Mouse (Mus musculus) CH12.LX (cell line): ENCODE measurements around the gene Oprm1. TPM values are rescaled to one million over a fixed set of nuclear protein-coding genes. Genes with fewer than 3 reads are reported as not detected.

Source experiments
- DNase-seq: peaks from one replicate; pipeline ENCODE4 v3.0.0-alpha.2; 2013; ENCODE audit errors: extremely low read depth
- H3K27ac ChIP-seq: 2 replicates; pipeline ENCODE4 v1.5.1; 2012; ENCODE audit warnings: low read depth, mild to moderate bottlenecking, control low read depth, moderate library complexity; ENCODE audit not compliant: insufficient read depth
- H3K27me3 ChIP-seq: replicated peaks from 2 replicates; pipeline ENCODE3; 2012; ENCODE audit warnings: inconsistent platforms
- H3K36me3 ChIP-seq, 2 experiments: replicated peaks in 1 of 2; 2 replicates each; pipeline versions ENCODE3 to v1.6.1; 2012; ENCODE audit warnings: inconsistent platforms in 1 of 2, low read length in 1 of 2, mild to moderate bottlenecking in 1 of 2, mixed read lengths in 1 of 2, moderate library complexity in 1 of 2; ENCODE audit not compliant: control insufficient read depth in 1 of 2, insufficient read depth in 1 of 2
- H3K4me1 ChIP-seq, 2 experiments: 2 replicates each; pipeline ENCODE4 v1.6.1; 2012; ENCODE audit warnings: inconsistent platforms in 1 of 2, moderate library complexity in 1 of 2; ENCODE audit not compliant: insufficient read depth in 2 of 2, control insufficient read depth in 1 of 2
- H3K4me2 ChIP-seq: 2 replicates; pipeline ENCODE4 v1.6.1; 2012; ENCODE audit warnings: low read depth, mild to moderate bottlenecking, control low read depth; ENCODE audit not compliant: poor library complexity, insufficient read depth, severe bottlenecking
- H3K4me3 ChIP-seq, 3 experiments: fragments of 150-350 bp in 1 of 3; sonication (generic) in 1 of 3; replicated peaks in 1 of 3; 2 replicates each; pipeline versions ENCODE3 to v1.5.1; 2011 to 2012; ENCODE audit warnings: low read depth in 2 of 3, low read length in 2 of 3, mild to moderate bottlenecking in 2 of 3, moderate library complexity in 2 of 3, control low read depth in 1 of 3, improper control_type of control experiment in 1 of 3, inconsistent platforms in 1 of 3, mixed read lengths in 1 of 3; ENCODE audit not compliant: poor library complexity in 1 of 3
- H3K79me2 ChIP-seq: replicated peaks from 2 replicates; pipeline ENCODE4 v1.6.1; 2012; ENCODE audit warnings: mild to moderate bottlenecking, moderate library complexity; ENCODE audit not compliant: control insufficient read depth, poor library complexity, insufficient read depth, severe bottlenecking; ENCODE audit errors: extremely low read depth
- H3K9ac ChIP-seq: 2 replicates; pipeline ENCODE4 v1.6.1; 2012; ENCODE audit warnings: low read depth, mild to moderate bottlenecking, control low read depth, moderate library complexity; ENCODE audit not compliant: insufficient read depth
- H3K9me3 ChIP-seq: replicated peaks from 2 replicates; pipeline ENCODE3; 2012; ENCODE audit warnings: low read length, inconsistent platforms, mixed read lengths
- BHLHE40 ChIP-seq: IDR thresholded peaks from 2 replicates; pipeline ENCODE4 v1.6.1; 2011; ENCODE audit warnings: mild to moderate bottlenecking, low read depth, low read length, improper control_type of control experiment
- CHD2 ChIP-seq: IDR thresholded peaks from 2 replicates; pipeline ENCODE4 v1.6.1; 2011; ENCODE audit warnings: low read length, improper control_type of control experiment
- E2F4 ChIP-seq: IDR thresholded peaks from 2 replicates; pipeline ENCODE4 v1.6.1; 2011; ENCODE audit warnings: low read depth, low read length, improper control_type of control experiment; ENCODE audit not compliant: insufficient replicate concordance
- ELF1 ChIP-seq: IDR thresholded peaks from 2 replicates; pipeline ENCODE4 v1.6.1; 2014; ENCODE audit warnings: low read depth, mild to moderate bottlenecking, inconsistent platforms, low read length, improper control_type of control experiment
- EP300 ChIP-seq: IDR thresholded peaks from 2 replicates; pipeline ENCODE4 v1.6.1; 2011; ENCODE audit warnings: low read length, improper control_type of control experiment
- ETS1 ChIP-seq: conservative IDR thresholded peaks from 2 replicates; pipeline ENCODE4 v1.6.1; 2012; ENCODE audit warnings: low read depth, mild to moderate bottlenecking, inconsistent platforms, low read length, improper control_type of control experiment, moderate library complexity
- IRF4 ChIP-seq: IDR thresholded peaks from 2 replicates; pipeline ENCODE4 v1.6.1; 2014; ENCODE audit warnings: low read depth, mild to moderate bottlenecking, inconsistent platforms, low read length, improper control_type of control experiment
- MAX ChIP-seq: IDR thresholded peaks from 2 replicates; pipeline ENCODE4 v1.6.1; 2011; ENCODE audit warnings: low read length, improper control_type of control experiment
- MEF2A ChIP-seq: IDR thresholded peaks from 2 replicates; pipeline ENCODE4 v1.6.1; 2014; ENCODE audit warnings: low read depth, mild to moderate bottlenecking, inconsistent platforms, low read length, improper control_type of control experiment, borderline replicate concordance
- NELFE ChIP-seq: IDR thresholded peaks from 2 replicates; pipeline ENCODE4 v1.6.1; 2011; ENCODE audit warnings: low read depth, low read length, improper control_type of control experiment
- NRF1 ChIP-seq: IDR thresholded peaks from 2 replicates; pipeline ENCODE4 v1.6.1; 2014; ENCODE audit warnings: low read depth, mild to moderate bottlenecking, inconsistent platforms, low read length, improper control_type of control experiment, moderate library complexity
- PAX5 ChIP-seq: IDR thresholded peaks from 2 replicates; pipeline ENCODE4 v1.6.1; 2012; ENCODE audit warnings: low read length, inconsistent platforms, mixed read lengths
- RCOR1 ChIP-seq: conservative IDR thresholded peaks from 2 replicates; pipeline ENCODE4 v1.6.1; 2012; ENCODE audit warnings: low read depth, mild to moderate bottlenecking, inconsistent platforms, low read length, improper control_type of control experiment
- SMC3 ChIP-seq: IDR thresholded peaks from 2 replicates; pipeline ENCODE4 v1.6.1; 2011; ENCODE audit warnings: low read depth, low read length, improper control_type of control experiment
- TBP ChIP-seq: conservative IDR thresholded peaks from 2 replicates; pipeline ENCODE4 v1.6.1; 2011; ENCODE audit warnings: low read depth, low read length, improper control_type of control experiment
- UBTF ChIP-seq: IDR thresholded peaks from 2 replicates; pipeline ENCODE4 v1.6.1; 2012; ENCODE audit warnings: low read depth, mild to moderate bottlenecking, inconsistent platforms, low read length, improper control_type of control experiment, moderate library complexity
- USF1 ChIP-seq: IDR thresholded peaks from 2 replicates; pipeline ENCODE4 v1.6.1; 2014; ENCODE audit warnings: low read depth, mild to moderate bottlenecking, inconsistent platforms, low read length, improper control_type of control experiment
- ZC3H11A ChIP-seq: IDR thresholded peaks from 2 replicates; pipeline ENCODE4 v1.6.1; 2012; ENCODE audit warnings: low read depth, mild to moderate bottlenecking, inconsistent platforms, low read length, improper control_type of control experiment
- ZMIZ1 ChIP-seq: IDR thresholded peaks from 2 replicates; pipeline ENCODE4 v1.6.1; 2012; ENCODE audit warnings: low read depth, mild to moderate bottlenecking, inconsistent platforms, low read length, improper control_type of control experiment
- ZNF384 ChIP-seq: IDR thresholded peaks from 2 replicates; pipeline ENCODE4 v1.6.1; 2012; ENCODE audit warnings: low read depth, low read length, improper control_type of control experiment, inconsistent platforms
- dilution Hi-C: fragments of 300-500 bp; cut with MboI; formaldehyde crosslinking; loops from 2 replicates; pipeline ENCODE4 v1.14.3; 2020; ENCODE audit warnings: low sequenced_read_pairs; ENCODE audit not compliant: extremely low pct_unique_long_range_greater_than_20kb, extremely low pct_ligation_motif_present
- in situ Hi-C: fragments of 300-500 bp; cut with MboI; formaldehyde crosslinking; loops from 3 replicates; pipeline ENCODE4 v1.14.3; 2019; ENCODE audit warnings: low sequenced_read_pairs, low pct_ligation_motif_present, low pct_unique_long_range_greater_than_20kb, mixed read lengths
- polyA plus RNA-seq: library from polyadenylated mRNA; unstranded; fragments of >175 nt; gene quantifications from 2 replicates; pipeline ENCODE4 v1.2.1, GENCODE M21; 2012; ENCODE audit warnings: low read depth; ENCODE audit not compliant: insufficient read length
- total RNA-seq, 2 experiments: library from RNA; depleted of rRNA; stranded (reverse); fragments of 300-350 nt in 1 of 2; fragments of >200 nt in 1 of 2; gene quantifications; 2 replicates each; pipeline ENCODE4 v1.2.3; 2012 to 2014

Oprm1 gene
- total and polyA plus RNA-seq, 3 experiments = not detected

DNA sequence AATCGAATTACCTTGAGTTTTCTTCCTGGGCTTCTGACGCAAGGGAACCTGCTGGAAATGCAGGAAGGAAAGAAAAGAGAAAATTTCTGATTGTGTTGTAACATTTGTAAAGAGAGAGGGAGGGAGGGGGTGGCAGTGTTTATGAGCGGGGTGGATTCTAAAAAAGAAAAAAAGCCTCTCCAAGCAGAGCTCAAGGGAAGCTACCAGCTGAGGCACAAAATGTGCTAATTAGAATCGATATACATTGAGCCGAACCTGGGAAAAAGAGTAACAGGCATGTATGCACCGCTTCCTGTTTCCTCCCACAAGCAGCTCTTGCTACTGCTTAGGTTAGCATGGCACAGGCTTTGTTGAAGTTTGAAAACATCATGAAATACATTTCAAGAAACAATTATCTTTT lies 221.9 kb downstream of the Oprm1 start:
- H3K4me2 ChIP-seq = 0 out of 2 replicates have a peak overlapping the region, but pooled peaks have one; percentile 13
- peaks cover 4% of the 10 kb centered on the region for H3K9me3 ChIP-seq
- no peaks in the 10 kb centered on the region for H3K79me2 ChIP-seq
- H3K27me3 ChIP-seq = no peaks in the 10 kb centered on the region
- dilution Hi-C loops = no loop called here
- TF ChIP-seq NRF1 (no peak), UBTF (no peak), RCOR1 (no peak), ZNF384 (no peak), SMC3 (no peak)
- no peak overlapping the region for H3K27ac ChIP-seq
- in situ Hi-C loops = no loop called here
- H3K4me1 ChIP-seq = peaks cover 5 to 21% of the 10 kb centered on the region in 2 experiments; a peak in 3 of 4 replicates
- H3K36me3 ChIP-seq = peaks cover 0 to 2% of the 10 kb centered on the region in 2 experiments
- H3K9ac ChIP-seq = no peak overlapping the region
- no peak overlapping the region for H3K4me3 ChIP-seq
- no peak for DNase-seq

DNA sequence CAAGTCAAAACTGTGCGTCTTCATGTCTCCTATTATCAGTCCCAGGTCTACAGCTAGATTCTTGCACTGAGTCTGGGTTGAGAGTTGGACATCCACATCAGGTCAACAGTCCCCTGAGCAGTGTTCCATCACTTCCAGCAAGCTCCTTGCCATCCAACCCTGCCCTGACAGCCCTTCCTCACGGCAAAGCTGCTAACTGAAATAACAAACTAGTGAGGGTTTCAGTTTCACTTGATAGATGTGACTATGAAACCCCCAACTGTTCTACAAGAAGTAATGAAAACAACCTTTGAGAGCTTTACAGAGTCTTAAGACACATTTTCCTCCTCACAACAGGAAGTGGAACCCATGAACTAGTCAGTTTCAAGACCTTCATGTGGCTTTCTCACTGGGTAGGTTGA lies 224.4 kb downstream of the Oprm1 start:
- peaks cover 5 to 21% of the 10 kb centered on the region in 2 experiments; a peak in 3 of 4 replicates for H3K4me1 ChIP-seq
- H3K79me2 ChIP-seq = no peaks in the 10 kb centered on the region
- H3K36me3 ChIP-seq = peaks cover 0 to 2% of the 10 kb centered on the region in 2 experiments
- H3K27ac ChIP-seq = peak overlapping the region; percentile 2; the same call in 1 of the 2 replicates
- no peaks in the 10 kb centered on the region for H3K27me3 ChIP-seq
- TF ChIP-seq MEF2A (no peak), MAX (no peak), ETS1 (peak; percentile 29; the same call in 1 of the 2 replicates), ZC3H11A (no peak), PAX5 (no peak), USF1 (no peak), ZNF384 (no peak), NRF1 (no peak), BHLHE40 (peak; percentile 29; the same call in 1 of the 2 replicates), E2F4 (no peak), NELFE (no peak), IRF4 (peak; percentile 78), EP300 (peak; percentile 79), ZMIZ1 (no peak), ELF1 (0 out of 2 replicates have a peak, but pooled peaks have one; percentile 14), CHD2 (no peak), TBP (no peak)
- no peak overlapping the region for H3K4me3 ChIP-seq
- peak overlapping the region; percentile 6 for H3K4me2 ChIP-seq
- dilution Hi-C loops = no loop called here
- peaks cover 4% of the 10 kb centered on the region for H3K9me3 ChIP-seq
- peak; percentile 60 for DNase-seq
- no peak overlapping the region for H3K9ac ChIP-seq
- in situ Hi-C loops = no loop called here
